Mouse (Mus musculus): Measurements from ENCODE around the gene Gm2663. TPM values are rescaled to one million over a fixed set of nuclear protein-coding genes. Genes with fewer than 3 reads are reported as not detected.

Gene Gm2663
- polyA plus RNA-seq, 1 experiment from 2014 or later: not detected

DNA sequence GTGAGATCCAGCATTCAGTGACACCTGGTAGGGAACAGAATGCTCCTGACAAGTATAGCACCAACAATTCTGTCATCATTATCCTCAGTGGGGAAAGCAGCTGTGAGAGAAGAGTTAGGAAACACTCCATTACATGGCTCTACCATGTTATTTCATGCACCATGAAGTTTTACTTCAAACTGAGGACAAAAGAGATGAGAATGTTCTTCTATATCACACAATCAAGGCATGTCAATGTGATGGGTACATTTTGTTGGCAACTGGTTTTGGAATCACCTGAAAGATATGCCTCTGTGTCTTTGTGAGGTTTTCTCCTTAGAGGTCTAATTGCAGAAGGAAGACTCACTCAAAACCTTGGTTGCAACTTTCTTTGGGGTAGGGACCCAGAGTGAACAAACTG is 47.5 kb downstream of the Gm2663 start, which contains the start of gene Gm4744:
Gene Gm4744 (minus strand): TSS at position 101 of the 400 bp plus-strand sequence.
- Histone ChIP-seq H3K9ac (ENCODE audit: low read length) (no peak within 1 kb of the TSS), H3K4me2 (ENCODE audit: low read depth) (no peak within 1 kb of the TSS), H3K4me3 (ENCODE audit: low read depth, low read length) (no peak within 1 kb of the TSS), H3K27ac (ENCODE audit: low read depth, low read length) (no peak within 1 kb of the TSS), H3K27me3 (ENCODE audit: control insufficient read depth, insufficient read depth, low read length) (no peaks in the 10 kb centered on the region), H3K36me3 (ENCODE audit: control insufficient read depth, insufficient read depth, low read length) (no peaks in the 10 kb centered on the region), H3K4me1 (ENCODE audit: control insufficient read depth, insufficient read depth, low read length) (no peaks in the 10 kb centered on the region), H3K9me3 (ENCODE audit: control insufficient read depth, low read length) (no peaks in the 10 kb centered on the region)
- no peak for DNase-seq (ENCODE audit: low spot score)
- ATAC-seq (ENCODE audit: insufficient read depth, low FRiP score, low TSS enrichment): no peak

Other genes starting within 250 kb of the Gm2663 start
- gene Moxd2, start 112.0 kb downstream of the Gm2663 start, polyA plus RNA-seq (2014; fragmentation: Nextera tagmentation; extraction: Ambion mirVana): not detected in 2 replicates
- gene Prss58, start 99.1 kb downstream of the Gm2663 start, polyA plus RNA-seq (2014; fragmentation: Nextera tagmentation; extraction: Ambion mirVana): not detected in 2 replicates
- not detected in 2 replicates for gene 1700074P13Rik, start 58.9 kb downstream of the Gm2663 start, polyA plus RNA-seq (2014; fragmentation: Nextera tagmentation; extraction: Ambion mirVana)
- not detected in 2 replicates for gene Gm4744, start 47.6 kb downstream of the Gm2663 start, polyA plus RNA-seq (2014; fragmentation: Nextera tagmentation; extraction: Ambion mirVana)
- gene 1810009J06Rik, start 34.7 kb downstream of the Gm2663 start, polyA plus RNA-seq (2014; fragmentation: Nextera tagmentation; extraction: Ambion mirVana): not detected in 2 replicates
- not detected in 2 replicates for gene 2210010C04Rik, start 36.0 kb upstream of the Gm2663 start, polyA plus RNA-seq (2014; fragmentation: Nextera tagmentation; extraction: Ambion mirVana)